ENCODE assay signal across 17 mouse cellular contexts in the genomic region with DNA sequence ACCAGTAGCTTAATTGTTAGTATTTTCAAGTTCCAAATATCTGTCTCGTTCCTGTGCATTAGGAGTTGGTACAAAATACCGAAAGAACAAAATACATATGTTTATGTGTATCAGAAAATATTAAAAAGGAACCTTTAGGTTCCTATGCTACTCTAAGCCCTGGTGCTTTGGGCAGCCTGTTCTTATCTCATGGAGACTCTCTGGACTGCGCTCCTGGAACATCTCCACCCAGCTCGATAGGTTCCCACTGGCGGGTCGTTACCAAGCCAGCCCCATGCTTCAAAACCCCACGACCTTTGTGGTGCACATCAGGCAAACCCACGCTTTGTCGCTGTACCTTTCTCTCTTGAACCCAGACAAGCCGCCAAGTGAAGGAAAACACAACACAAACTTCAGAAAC.
"Had no signal": no experiment of that assay in that cellular context is flagged by ENCODE, and none has a peak within 500 bp of the region (broad histone marks: within the 10 kb centered on the region; RNA-seq: fewer than 3 reads in every experiment).

No protein-coding gene starts in this region.

- H3K27ac ChIP-seq: intestine, embryonic 15.5 days; kidney, embryonic 15.5 days; left cerebral cortex, adult 2 months; lung, embryonic 15.5 days; stomach, postnatal 0 days had no signal

- H3K4me3 ChIP-seq: intestine, embryonic 15.5 days; kidney, embryonic 15.5 days; left cerebral cortex, adult 2 months; lung, embryonic 15.5 days had no signal

- H3K4me1 ChIP-seq: intestine, embryonic 15.5 days; kidney, embryonic 15.5 days; lung, embryonic 15.5 days had no signal

- H3K9me3 ChIP-seq: intestine, embryonic 15.5 days; kidney, embryonic 15.5 days; lung, embryonic 15.5 days had no signal

- DNase-seq: kidney, adult 11 months; kidney, adult 8-10 months; kidney, postnatal 10 days; kidney, postnatal 36 days; layer of hippocampus, postnatal 36 days; lung, adult 18-20 months; lung, postnatal 10 days; lung, postnatal 36 days; midbrain, embryonic 14.5 days; thymus, adult 2 months; thymus, postnatal 25 days had no signal

- H3K4me2 ChIP-seq: intestine, embryonic 15.5 days; kidney, embryonic 15.5 days; lung, embryonic 15.5 days; midbrain, embryonic 11.5 days had no signal

- H3K9ac ChIP-seq: intestine, embryonic 15.5 days; kidney, embryonic 15.5 days; lung, embryonic 15.5 days had no signal

- H3K36me3 ChIP-seq: intestine, embryonic 15.5 days; kidney, embryonic 15.5 days; lung, embryonic 15.5 days had no signal

- ATAC-seq: intestine, embryonic 15.5 days had no signal

- H3K27me3 ChIP-seq: intestine, embryonic 15.5 days; lung, embryonic 15.5 days had no signal
